Mouse (Mus musculus): ENCODE results near the gene Gpr107. TPM values are rescaled to one million over a fixed set of nuclear protein-coding genes. Genes with fewer than 3 reads are reported as not detected.
"Not testable (repeated sequence)": the region's sequence is repeated elsewhere in the genome, so short reads cannot be mapped to it uniquely, and the experiment has no call there.

Gpr107 gene
- total RNA-seq, 1 experiment from 2014 or later, result 58.8 TPM

DNA sequence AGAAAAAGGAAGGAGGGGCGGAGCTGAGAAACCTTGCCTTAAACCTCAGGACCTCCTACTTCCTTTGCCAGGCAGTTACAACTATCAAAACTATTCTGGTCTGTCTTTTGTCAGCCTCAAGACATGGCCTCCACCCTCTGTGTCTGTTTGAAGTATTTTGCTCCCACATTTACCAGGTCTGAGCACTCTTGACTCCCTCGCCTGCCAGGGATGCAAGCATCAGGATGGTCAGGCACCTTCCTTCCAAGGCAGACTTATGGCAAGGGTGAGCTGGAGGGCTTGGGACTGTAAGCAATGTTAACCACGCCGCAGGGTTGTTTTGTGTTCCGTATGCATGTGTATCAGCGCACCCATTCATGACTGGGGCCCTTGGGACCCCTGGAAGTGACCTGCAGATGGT lies 8.8 kb upstream of the Gpr107 start:
- ATAC-seq (ENCODE audit: extremely low read depth, insufficient number of reproducible peaks, low FRiP score, poor library complexity, severe bottlenecking), result no peak

DNA sequence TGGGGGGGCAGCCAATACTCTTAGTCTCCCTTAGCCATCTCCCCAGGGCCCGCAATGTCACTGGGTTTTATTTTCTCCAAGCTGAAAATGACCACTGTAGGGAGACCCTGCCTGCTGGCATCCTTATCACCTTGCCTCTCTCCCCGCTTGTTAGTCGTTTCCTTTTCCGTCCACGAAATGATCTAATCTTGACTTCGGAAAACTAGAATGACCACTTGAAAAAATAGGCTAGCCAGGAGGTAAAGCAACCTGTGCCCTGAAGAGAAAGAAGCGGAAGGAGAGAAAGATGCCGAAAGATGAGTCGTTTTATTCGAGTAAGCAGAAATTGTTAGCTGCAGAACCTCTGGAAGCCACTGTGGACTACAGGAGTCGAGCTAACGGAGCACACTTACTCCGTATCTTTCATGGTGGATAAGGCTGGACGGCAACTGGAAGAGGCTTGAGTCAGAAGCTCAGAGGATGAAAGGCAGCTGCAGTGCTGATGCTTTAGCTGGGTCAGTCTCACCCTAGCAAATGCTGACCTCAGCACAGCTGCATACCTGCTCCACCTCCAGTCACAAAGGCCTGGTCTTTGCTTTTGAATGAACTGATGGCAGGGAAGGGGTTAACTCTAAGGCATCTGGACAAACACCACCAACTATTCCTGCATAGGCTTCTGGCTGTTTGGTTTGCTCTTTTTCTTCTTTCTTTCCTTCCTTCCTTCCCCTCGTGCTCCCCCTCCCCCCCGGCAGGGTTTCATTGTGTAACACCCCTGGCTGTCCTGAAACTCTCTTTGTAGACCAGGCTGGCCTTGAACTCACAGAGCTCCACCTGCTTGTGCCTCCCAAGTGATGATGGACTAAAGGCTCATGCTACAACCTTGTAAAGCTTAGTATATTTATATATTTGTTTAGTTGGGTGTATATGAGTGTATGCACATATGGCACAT lies 8.1 kb upstream of the Gpr107 start:
- no peak for ATAC-seq (ENCODE audit: extremely low read depth, insufficient number of reproducible peaks, low FRiP score, poor library complexity, severe bottlenecking)

DNA sequence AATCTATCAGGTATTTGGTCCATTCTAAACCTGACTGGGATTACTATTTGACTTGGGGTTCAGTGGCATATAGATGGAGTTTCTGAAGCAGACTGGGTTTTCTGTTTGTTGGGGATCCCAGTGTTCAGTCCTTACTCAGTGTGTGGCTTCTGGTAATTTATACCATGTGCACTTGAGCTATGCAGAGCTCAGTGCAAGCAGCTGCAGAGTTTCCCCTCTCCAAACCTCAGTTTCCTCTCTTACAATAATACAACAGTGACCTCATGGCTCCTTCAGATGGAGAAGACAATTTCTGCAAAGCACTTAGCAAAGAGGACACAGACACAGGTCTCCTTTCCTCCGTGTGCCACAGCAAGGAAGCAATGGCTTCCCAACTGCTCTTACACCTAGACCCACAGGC lies 7.2 kb upstream of the Gpr107 start:
- no peak for ATAC-seq (ENCODE audit: extremely low read depth, insufficient number of reproducible peaks, low FRiP score, poor library complexity, severe bottlenecking)

DNA sequence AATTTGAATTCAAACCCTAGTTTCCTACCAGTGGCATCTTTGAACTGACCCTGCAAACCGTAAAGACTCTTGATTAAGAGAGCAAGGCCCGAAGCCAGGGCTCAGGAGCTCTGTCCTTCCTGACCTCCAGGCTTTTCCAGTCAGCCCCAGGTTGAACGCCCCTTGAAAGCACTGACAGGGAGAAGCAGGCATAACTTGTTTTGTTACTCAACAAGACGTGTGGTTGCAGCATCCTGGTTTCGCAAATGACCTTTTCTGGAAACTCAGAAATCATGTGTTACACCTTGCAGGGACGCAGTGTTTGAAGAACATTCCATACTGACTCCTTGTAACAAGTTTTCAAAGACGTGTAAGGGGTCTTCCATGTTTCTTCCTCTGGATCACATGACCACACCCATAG lies 5.1 kb upstream of the Gpr107 start:
- no peak for ATAC-seq (ENCODE audit: extremely low read depth, insufficient number of reproducible peaks, low FRiP score, poor library complexity, severe bottlenecking)

DNA sequence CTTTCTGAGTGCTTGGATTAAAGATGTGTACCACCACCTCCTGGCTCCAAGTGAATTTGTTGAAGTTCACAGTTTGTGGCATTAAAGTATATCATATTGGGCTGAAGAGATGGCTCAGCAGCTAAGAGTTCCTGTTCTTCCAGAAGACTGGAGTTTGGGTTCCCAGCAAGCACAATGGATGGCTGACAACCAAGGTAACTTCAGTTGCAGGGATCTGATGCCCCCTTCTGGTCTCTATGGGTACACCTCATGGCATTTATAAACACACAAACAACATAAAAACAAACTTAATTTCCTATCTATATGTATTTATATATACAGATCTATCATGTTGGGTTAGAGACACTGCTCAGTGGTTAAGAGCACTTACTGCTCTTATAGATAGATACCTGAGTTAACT lies 1.4 kb upstream of the Gpr107 start:
- no peak for ATAC-seq (ENCODE audit: extremely low read depth, insufficient number of reproducible peaks, low FRiP score, poor library complexity, severe bottlenecking)

DNA sequence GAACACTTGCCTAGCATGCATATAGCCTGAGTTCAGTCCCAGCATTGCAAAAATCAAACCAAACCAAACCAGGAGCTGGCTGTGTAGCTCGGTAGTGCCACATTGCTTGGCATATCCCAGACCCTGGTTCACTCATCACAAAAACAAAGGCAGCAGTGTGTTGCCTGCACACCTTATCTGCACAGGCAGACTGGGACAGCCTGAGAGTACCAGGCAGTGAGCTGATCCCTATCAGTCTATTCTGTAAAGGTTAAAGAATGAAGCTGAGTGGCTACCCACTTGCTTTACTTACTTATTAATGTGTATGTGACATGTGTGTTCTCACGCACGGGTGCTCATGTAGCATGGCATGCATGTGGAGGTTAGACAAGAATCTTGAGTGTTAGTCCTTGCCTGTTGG lies 4.7 kb downstream of the Gpr107 start:
- no peak for ATAC-seq (ENCODE audit: extremely low read depth, insufficient number of reproducible peaks, low FRiP score, poor library complexity, severe bottlenecking)

DNA sequence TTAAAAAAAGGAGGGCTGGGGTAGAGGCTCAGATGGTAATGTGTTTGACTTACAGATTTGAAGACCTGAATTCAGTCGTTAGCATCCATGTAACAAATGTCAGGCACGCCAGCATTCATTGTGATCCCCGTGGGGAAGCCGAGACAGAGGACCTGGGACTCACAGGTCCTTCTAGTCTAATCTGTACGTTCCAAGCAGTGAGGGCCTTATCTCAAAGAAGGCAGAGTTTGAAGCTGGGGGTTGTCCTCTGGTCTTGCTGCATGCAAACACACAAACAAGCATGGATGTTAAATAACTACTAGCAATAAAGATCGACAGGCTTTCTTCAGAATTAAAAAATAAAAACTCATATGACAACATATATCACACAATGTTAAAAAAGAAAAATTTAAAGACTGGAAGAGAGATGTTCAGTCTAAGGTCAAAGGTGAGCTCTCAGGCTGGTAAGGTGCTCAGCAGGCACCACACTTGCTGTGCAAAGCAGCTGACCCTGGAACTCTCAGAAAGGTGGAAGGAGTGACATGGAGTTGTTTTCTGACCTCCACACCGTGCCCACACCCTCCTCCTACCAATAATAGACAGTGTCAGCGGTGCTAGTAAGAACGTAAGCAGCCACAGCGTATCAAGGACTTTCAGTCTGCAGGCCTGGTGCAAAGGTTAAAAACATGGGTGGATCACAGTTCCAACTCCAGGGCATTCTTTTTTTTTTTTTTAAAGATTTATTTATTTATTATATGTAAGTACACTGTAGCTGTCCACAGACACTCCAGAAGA lies 8.2 kb downstream of the Gpr107 start:
- ATAC-seq (ENCODE audit: extremely low read depth, insufficient number of reproducible peaks, low FRiP score, poor library complexity, severe bottlenecking), result no peak

DNA sequence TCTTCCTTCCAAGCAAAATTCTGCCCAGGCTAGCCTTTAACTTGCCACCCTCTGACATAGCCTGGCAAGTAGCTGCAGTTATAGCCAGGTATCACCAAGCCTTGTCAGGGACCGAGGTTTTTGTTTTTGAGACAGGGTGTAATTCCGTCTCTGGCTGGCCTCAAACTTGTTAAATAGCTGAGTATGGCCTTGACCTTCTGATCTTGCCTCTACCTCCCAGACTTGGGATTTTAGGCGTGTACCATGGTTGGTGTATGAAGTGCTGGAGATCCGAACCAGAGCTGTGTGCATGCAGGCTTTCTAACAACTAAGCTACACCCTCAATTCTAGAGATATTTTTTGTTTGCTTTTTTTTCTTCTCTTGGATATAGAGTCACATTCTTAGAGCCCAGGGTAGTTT lies 9.5 kb downstream of the Gpr107 start:
- no peak for ATAC-seq (ENCODE audit: extremely low read depth, insufficient number of reproducible peaks, low FRiP score, poor library complexity, severe bottlenecking)

DNA sequence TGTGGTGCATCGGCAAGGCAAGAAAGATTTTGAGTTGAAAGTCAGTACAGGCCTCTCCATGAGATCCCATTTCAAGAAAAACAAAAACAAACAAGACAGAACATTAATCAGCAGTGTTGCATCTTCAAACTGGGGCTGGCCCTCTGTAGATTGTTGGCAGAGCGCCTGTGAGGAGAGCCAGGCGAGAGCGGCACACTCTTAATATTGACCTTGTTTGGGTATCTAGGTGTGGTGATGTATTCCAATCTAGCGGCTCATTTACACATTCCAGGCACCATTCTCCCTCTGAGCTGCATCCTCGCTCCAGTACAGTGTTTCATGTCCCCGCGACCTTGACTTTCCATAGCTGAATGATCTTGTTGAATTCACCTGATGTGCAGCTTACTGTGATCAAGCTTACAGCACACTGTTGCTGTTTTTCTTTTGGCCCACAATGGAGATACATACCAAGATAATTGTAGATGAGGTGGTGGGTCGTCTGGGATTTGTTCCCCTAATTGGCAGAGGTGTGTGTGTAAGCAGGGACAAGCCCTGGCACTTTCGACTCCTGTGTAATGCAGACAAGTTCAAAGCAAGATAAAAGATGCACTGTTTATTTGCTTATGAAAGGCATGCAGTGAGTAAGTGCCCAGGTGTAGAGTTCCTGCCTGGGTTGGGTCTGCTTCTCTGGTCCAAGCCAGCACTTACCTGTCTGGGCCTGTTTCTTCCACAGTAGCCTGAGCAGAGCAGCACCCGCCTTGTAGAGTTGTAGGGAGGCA lies 11.4 kb downstream of the Gpr107 start:
- ATAC-seq (ENCODE audit: extremely low read depth, insufficient number of reproducible peaks, low FRiP score, poor library complexity, severe bottlenecking), result no peak

DNA sequence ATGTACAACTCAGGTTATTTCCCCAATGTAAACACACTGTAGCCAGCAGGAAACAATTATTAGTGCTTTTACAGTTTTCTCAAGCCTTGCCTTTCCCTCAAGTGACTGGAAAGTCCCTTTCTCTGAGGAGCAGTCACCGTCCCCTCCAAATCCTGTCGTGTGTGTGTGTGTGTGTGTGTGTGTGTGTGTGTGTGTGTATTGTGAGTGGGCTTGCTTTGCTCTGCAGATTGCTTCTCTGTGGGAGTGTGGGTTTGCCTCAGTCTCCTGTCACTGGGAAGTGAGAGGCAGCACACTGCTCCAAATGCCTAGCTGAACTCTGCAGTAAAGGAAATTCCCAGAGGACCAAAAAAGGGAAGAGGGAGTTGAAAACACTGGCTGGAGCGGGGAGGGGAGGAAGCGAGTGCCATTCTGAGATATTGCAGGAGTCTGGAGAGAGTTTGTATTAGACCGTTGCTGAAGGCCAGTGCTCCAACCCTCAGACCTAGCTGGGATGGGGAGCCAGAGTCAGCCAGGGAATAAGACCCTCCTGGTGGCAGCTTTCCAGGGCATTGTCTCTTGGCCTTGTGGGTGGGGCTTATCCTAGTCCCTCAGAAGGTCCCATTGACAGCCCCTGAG lies 12.8 kb downstream of the Gpr107 start:
- no peak for ATAC-seq (ENCODE audit: extremely low read depth, insufficient number of reproducible peaks, low FRiP score, poor library complexity, severe bottlenecking)

DNA sequence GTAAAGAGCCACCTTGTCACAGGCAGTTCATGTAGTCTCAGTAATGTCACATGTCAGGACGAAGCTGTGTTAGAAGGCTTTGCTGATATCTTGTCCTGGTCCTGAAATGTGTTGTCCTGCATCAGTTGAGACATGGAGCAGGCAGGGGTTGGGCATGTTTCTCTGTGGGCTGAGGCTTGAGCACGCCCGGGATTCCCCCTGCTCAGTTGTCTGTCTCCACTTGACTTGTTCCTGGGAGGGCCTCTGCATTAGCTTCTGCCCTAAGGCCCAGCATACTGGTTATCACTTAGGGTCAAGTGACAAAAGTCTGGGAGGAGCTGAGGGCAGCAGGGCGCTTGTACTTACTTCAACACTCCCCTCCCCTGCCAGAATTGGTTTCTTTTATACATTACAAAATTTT lies 13.4 kb downstream of the Gpr107 start:
- ATAC-seq (ENCODE audit: extremely low read depth, insufficient number of reproducible peaks, low FRiP score, poor library complexity, severe bottlenecking), result no peak

DNA sequence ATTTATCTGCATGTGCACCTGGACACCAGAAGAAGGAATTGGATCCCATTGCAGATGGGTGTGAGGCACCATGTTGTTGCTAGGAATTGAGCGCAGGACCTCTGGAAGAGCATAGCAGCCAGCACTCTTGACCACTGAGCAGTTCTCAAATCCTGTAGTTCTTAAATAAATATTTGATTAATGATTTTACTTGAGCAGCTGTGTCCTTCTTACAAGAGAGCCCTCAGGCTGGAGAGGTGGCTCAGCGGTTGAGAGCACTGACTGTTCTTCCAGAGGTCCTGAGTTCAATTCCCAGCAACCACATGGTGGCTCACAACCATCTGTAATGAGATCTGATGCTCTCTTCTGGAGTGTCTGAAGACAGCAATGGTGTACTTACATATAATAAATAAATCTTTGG lies 15.5 kb downstream of the Gpr107 start:
- ATAC-seq (ENCODE audit: extremely low read depth, insufficient number of reproducible peaks, low FRiP score, poor library complexity, severe bottlenecking), result not testable (repeated sequence)

DNA sequence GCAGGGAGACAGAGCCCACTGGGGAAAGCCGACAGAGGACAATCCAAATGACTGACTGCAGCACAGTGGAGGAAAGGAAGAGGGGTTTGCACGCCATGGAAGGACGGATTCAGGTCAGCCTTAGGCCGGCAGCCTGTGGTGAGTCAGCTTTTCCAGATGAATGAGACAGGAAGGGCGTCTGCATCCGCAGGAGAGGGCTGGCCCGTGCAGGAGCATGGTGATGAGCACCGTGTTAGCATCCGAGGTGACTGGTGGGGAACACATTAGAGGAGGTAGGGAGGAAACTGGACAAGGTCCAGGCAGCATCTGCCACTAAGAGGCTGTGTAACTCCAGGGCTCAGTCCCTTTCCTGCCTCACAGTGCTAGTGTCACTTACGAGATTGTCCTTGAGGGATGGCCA lies 16.9 kb downstream of the Gpr107 start:
- no peak for ATAC-seq (ENCODE audit: extremely low read depth, insufficient number of reproducible peaks, low FRiP score, poor library complexity, severe bottlenecking)

DNA sequence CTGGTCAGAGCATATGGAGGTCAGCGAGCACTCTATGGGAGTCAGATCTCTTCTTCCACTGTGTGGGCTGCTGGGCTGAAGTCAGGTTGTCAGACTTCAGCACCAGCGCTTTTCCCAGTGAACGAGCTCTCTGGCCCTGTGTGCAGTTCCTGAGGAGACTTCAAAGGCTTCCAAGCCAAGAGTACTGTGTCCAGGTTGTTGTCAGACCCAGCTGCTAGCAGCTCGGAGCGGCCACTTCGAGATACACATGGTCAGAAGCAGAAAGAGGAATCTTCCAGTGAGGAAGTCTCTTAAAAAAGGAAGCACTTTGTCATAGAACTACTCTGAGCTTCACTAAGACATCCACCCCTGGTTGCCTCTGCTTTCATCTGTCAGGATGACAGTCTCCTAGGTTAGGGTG lies 18.0 kb downstream of the Gpr107 start:
- no peak for ATAC-seq (ENCODE audit: extremely low read depth, insufficient number of reproducible peaks, low FRiP score, poor library complexity, severe bottlenecking)

DNA sequence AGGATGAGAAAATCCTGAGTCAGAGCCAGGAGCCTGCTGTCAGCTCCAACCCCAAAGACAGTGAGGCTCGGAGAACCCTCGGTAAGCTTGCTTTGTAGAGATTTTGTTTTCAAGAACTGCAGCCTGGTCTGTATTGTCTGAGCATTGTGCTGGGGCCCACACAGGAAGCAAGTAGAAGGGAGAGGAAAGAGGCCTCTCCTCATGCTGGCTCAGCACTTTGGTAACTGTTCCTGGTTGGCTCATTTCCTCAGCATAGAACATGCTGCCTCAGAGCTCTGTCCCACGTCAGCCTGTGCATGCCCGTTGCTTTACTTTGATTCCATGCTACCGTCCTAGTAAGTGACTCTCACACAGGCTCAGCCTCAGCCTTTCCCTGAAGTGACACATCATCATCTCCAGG lies 19.9 kb downstream of the Gpr107 start:
- no peak for ATAC-seq (ENCODE audit: extremely low read depth, insufficient number of reproducible peaks, low FRiP score, poor library complexity, severe bottlenecking)

DNA sequence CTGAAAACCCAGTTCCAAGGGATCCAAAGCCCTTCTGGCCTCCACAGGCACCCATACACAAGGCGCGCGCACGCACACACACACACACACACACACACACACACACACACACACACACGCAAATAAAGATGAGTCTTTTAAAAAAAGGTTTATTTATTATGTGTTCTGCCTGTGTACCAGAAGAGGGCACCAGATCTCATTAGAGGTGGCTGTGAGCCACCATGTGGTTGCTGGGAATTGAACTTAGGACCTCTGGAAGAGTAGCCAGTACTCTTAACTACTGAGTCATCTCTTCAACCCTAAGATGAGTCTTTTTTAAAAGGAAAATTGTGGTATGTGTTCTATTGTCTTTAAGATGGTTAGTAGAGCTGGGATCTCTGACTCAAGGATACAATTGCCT lies 20.4 kb downstream of the Gpr107 start:
- no peak for ATAC-seq (ENCODE audit: extremely low read depth, insufficient number of reproducible peaks, low FRiP score, poor library complexity, severe bottlenecking)

DNA sequence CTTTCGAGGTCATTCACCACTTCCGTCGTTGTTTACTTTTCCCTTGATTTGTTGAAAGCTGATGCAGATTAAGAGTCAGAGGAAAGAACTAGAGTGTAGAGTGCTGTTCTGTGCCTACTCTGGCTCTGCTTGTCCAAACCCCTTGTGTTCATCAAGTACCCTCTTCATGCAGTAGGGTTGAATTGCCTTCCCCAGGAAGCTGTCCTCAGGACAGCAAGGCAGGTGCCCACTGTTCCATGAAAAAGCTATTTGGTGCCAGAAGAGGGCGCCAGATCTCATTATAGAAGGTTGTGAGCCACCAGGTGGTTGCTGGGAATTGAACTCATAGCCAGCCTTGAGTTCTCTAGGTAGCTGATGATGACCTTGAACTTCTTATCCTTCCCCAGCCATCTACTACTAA lies 21.2 kb downstream of the Gpr107 start:
- no peak for ATAC-seq (ENCODE audit: extremely low read depth, insufficient number of reproducible peaks, low FRiP score, poor library complexity, severe bottlenecking)

DNA sequence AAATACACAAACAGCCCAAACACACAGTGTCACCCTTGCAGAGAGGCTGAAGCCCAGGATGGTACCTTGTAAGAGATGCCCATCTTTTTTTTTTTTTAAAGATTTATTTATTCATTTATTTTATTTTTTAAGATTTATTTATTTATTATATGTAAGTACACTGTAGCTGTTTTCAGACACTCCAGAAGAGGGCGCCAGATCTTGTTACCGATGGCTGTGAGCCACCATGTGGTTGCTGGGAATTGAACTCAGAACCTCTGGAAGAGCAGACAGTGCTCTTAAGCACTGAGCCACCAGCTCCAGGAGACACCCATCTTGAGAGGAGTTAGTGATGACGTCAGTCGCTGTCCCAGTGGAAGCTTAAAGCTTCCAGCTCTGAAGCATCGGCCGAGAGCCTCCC lies 26.5 kb downstream of the Gpr107 start:
- not testable (repeated sequence) for ATAC-seq (ENCODE audit: extremely low read depth, insufficient number of reproducible peaks, low FRiP score, poor library complexity, severe bottlenecking)

DNA sequence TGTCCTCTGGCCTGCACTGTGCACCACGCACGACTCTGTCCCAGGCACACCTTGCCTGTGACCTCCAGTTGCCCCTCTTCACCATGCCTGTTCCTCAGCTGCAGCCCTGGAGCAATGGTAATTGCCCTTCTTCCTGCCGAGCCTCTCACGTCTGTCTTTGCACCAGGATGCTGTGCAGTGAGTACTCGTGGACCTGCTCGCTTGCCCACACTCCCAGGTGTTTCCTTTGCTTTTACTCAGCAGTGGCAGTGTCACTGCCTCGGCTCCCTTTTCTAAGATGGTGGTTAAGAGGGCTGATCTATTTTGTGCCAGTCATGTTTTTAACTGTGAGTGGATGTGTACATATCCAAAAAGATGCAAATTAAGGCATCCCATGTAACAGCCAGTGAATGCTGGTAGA lies 27.4 kb downstream of the Gpr107 start:
- no peak for ATAC-seq (ENCODE audit: extremely low read depth, insufficient number of reproducible peaks, low FRiP score, poor library complexity, severe bottlenecking)
